Mouse (Mus musculus) yolk sac, embryonic 10.5 days (tissue): ENCODE measurements around the gene Klf7.

Experiments
- DNase-seq: peaks from one replicate; pipeline ENCODE4 v3.0.0-alpha.2; 2017; ENCODE audit warnings: low spot score

The Klf7 gene

GRCm38 (mm10) chr1:64061488-64061887 lies 60.6 kb downstream of the Klf7 start:
- no peak for DNase-seq

- no peak for DNase-seq
These were observed 61.2 kb downstream of the Klf7 start for GRCm38 (mm10) chr1:64060699-64061454.

GRCm38 (mm10) chr1:64060116-64060515 lies 62.0 kb downstream of the Klf7 start:
- DNase-seq, result no peak

- no peak for DNase-seq
These were observed 65.5 kb downstream of the Klf7 start for GRCm38 (mm10) chr1:64056541-64056940.

GRCm38 (mm10) chr1:64055978-64056377 lies 66.1 kb downstream of the Klf7 start:
- DNase-seq, result no peak

GRCm38 (mm10) chr1:64055210-64055609 lies 66.9 kb downstream of the Klf7 start:
- DNase-seq, result no peak

GRCm38 (mm10) chr1:64052069-64052750 lies 69.9 kb downstream of the Klf7 start:
- DNase-seq, result no peak

- no peak for DNase-seq
These were observed 73.5 kb downstream of the Klf7 start for GRCm38 (mm10) chr1:64048567-64048966.

- DNase-seq, result no peak
These were observed 75.3 kb downstream of the Klf7 start for GRCm38 (mm10) chr1:64046802-64047156.

GRCm38 (mm10) chr1:64046087-64046801 lies 75.8 kb downstream of the Klf7 start:
- no peak for DNase-seq

GRCm38 (mm10) chr1:64044577-64044976 lies 77.5 kb downstream of the Klf7 start:
- no peak for DNase-seq

- DNase-seq, result peak; percentile 43
These were observed 81.2 kb downstream of the Klf7 start for GRCm38 (mm10) chr1:64040831-64041383.

- no peak for DNase-seq
These were observed 81.9 kb downstream of the Klf7 start for GRCm38 (mm10) chr1:64040061-64040686.

GRCm38 (mm10) chr1:64038343-64038742 lies 83.7 kb downstream of the Klf7 start:
- no peak for DNase-seq

GRCm38 (mm10) chr1:64037800-64038199 lies 84.3 kb downstream of the Klf7 start:
- no peak for DNase-seq

GRCm38 (mm10) chr1:64036881-64037452 lies 85.1 kb downstream of the Klf7 start:
- peak; percentile 70 for DNase-seq

GRCm38 (mm10) chr1:64035804-64036203 lies 86.3 kb downstream of the Klf7 start:
- DNase-seq, result no peak

GRCm38 (mm10) chr1:64035087-64035791 lies 86.8 kb downstream of the Klf7 start:
- DNase-seq, result no peak

GRCm38 (mm10) chr1:64032502-64033231 lies 89.4 kb downstream of the Klf7 start:
- no peak for DNase-seq

- no peak for DNase-seq
These were observed 100.1 kb downstream of the Klf7 start for GRCm38 (mm10) chr1:64021986-64022385.
